Mouse (Mus musculus) lung, embryonic 15.5 days (tissue): ENCODE results near the gene Rnft1. TPM values are rescaled to one million over a fixed set of nuclear protein-coding genes. Genes with fewer than 3 reads are reported as not detected.
A peak's percentile ranks its signal among the peaks of the same experiment; 100 is the strongest.

Experiments used
- ATAC-seq: fragments of 200-750 bp; cut with Nextera tagmentation; 2 replicates; pipeline ENCODE4 v1.8.0; 2017; ENCODE audit warnings: moderate number of reproducible peaks, borderline replicate concordance; ENCODE audit not compliant: low FRiP score, low TSS enrichment; ENCODE audit errors: extremely low read depth
- H3K27ac ChIP-seq: fragments of 300-500 bp; sonication (generic); 2 replicates; pipeline ENCODE4 v1.5.1; 2015; ENCODE audit warnings: moderate library complexity, mild to moderate bottlenecking, inconsistent platforms
- H3K27me3 ChIP-seq: fragments of 300-500 bp; sonication (generic); 2 replicates; pipeline ENCODE4 v1.6.1; 2015; ENCODE audit warnings: inconsistent platforms
- H3K36me3 ChIP-seq: fragments of 300-500 bp; sonication (generic); 2 replicates; pipeline ENCODE4 v1.6.1; 2015; ENCODE audit warnings: inconsistent platforms
- H3K4me1 ChIP-seq: fragments of 300-500 bp; sonication (generic); 2 replicates; pipeline ENCODE4 v1.6.1; 2015; ENCODE audit warnings: inconsistent platforms
- H3K4me2 ChIP-seq: fragments of 300-500 bp; sonication (generic); 2 replicates; pipeline ENCODE4 v1.6.1; 2015; ENCODE audit warnings: inconsistent platforms, mild to moderate bottlenecking, moderate library complexity
- H3K4me3 ChIP-seq: fragments of 300-500 bp; sonication (generic); 2 replicates; pipeline ENCODE4 v1.5.1; 2015; ENCODE audit warnings: mild to moderate bottlenecking, inconsistent platforms
- H3K9ac ChIP-seq: fragments of 300-500 bp; sonication (generic); 2 replicates; pipeline ENCODE4 v1.6.1; 2015; ENCODE audit warnings: inconsistent platforms
- H3K9me3 ChIP-seq: fragments of 300-500 bp; sonication (generic); 2 replicates; pipeline ENCODE4 v1.6.1; 2016; ENCODE audit warnings: inconsistent platforms
- WGBS: fragments of 180-500 bp; shearing (Covaris S2); methylation state at CpG from one replicate; pipeline ENCODE4 v1.1.7; 2015; 5-methylcytosine and 5-hydroxymethylcytosine counted together
- polyA plus RNA-seq: library from polyadenylated mRNA; unstranded; fragments of >200 nt; fragmentation: Nextera tagmentation; extraction: Ambion mirVana; gene quantifications from 2 replicates; pipeline ENCODE4 v1.2.1, GENCODE M21; 2015

Gene Rnft1
- polyA plus RNA-seq, 1 experiment from 2014 or later, result 52.3 TPM

- no peaks in the 10 kb centered on the region for H3K27me3 ChIP-seq
- H3K4me2 ChIP-seq, result peak overlapping the region; percentile 48
- no peaks in the 10 kb centered on the region for H3K9me3 ChIP-seq
- no peak for ATAC-seq
- peak overlapping the region; percentile 8 for H3K27ac ChIP-seq
- H3K36me3 ChIP-seq, result no peaks in the 10 kb centered on the region
- H3K4me1 ChIP-seq, result peaks cover 10% of the 10 kb centered on the region
- 10% methylated on average over 7 of the region's 7 CpGs for WGBS
- H3K9ac ChIP-seq, result 0 out of 2 replicates have a peak overlapping the region, but pooled peaks have one; percentile 1
- peak overlapping the region; percentile 13 for H3K4me3 ChIP-seq
Measured at GRCm38 (mm10) chr11:86472771-86473171, 11.7 kb upstream of the Rnft1 start.

DNA sequence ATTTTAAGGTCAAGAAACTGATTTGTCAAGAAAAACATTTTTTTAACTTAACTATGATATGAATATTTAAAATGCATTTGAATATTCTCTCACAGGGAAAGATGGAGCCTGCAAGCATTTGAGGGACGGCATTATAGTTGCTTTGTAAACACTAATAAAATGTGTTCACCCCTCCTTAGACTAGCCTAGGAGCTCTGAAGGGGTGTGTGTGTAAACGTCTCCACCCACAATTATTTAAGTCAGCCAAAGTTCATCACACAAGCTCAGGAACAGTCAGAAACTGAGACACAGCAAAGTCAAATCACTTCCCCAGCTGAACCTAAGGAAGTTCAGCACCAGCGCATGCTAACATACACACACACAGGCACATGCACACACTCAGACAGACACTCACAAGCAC is 10.9 kb upstream of the Rnft1 start:
- no peak for ATAC-seq
- Histone ChIP-seq H3K9ac (no peak overlapping the region), H3K27me3 (no peaks in the 10 kb centered on the region), H3K4me1 (peaks cover 10% of the 10 kb centered on the region), H3K4me3 (no peak overlapping the region), H3K27ac (no peak overlapping the region), H3K36me3 (no peaks in the 10 kb centered on the region), H3K4me2 (peak overlapping the region; percentile 48), H3K9me3 (no peaks in the 10 kb centered on the region)
- 23% methylated on average over 3 of the region's 3 CpGs for WGBS

DNA sequence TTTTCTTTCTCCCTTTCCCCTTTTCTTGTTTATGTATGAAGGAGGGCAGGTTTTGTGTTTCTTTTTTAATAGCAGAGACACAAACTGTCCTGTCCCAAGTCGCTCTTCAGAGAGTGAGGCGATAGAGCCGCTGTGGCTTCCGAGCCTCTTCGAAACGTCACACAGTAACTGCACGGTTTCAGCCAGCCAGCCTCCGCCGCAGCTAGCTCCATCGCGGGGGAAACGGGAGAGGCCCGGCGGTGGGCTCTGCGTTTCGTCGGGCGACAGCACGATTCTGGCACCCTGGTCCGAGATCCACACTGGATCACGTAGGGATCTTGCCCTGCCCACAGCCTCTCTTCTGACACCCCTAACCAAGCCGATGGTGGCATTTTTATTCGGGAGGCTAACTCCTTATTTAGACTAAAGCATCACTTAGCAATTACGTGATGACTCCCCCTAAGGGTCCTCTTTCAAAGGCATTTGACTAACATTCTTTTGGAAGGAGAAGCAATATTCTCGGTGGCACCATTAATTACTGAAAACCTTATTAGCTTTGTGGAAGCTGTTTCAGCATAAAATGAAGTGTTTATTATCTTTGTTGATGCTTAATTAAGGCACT is 553 bp downstream of the Rnft1 start:
- under 1% methylated on average over 25 of the region's 25 CpGs for WGBS
- Histone ChIP-seq H3K9ac (peak overlapping the region; percentile 76), H3K4me1 (peaks cover 11% of the 10 kb centered on the region), H3K36me3 (peaks cover 9% of the 10 kb centered on the region; the same call in 1 of the 2 replicates), H3K4me3 (peak overlapping the region; percentile 67), H3K9me3 (no peaks in the 10 kb centered on the region), H3K27ac (peak overlapping the region; percentile 84), H3K27me3 (no peaks in the 10 kb centered on the region), H3K4me2 (peak overlapping the region; percentile 81)
- peak; percentile 50; the same call in 1 of the 2 replicates for ATAC-seq

DNA sequence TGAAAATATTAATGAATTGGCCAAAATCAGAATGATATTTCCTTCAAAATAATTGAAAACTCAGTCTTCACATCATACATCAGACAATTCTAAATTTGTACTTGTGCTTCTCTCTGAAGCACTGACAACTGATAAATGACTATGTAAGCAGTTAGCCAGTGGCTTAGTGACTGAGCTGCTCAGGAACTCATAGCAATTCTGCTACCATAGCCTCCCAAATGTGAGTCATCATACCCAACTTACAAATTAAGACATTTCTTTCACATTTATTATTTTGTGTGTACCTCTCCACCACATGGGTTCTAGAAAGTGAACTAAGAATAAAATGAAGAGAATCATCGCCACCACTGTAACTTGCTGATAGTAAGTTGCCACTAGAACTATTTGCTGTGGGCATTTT is 6.3 kb downstream of the Rnft1 start:
- H3K9ac ChIP-seq, result no peak overlapping the region
- H3K27me3 ChIP-seq, result no peaks in the 10 kb centered on the region
- 98% methylated on average over 1 of the region's 1 CpGs for WGBS
- H3K4me1 ChIP-seq, result peaks cover 5% of the 10 kb centered on the region
- H3K36me3 ChIP-seq, result peaks cover 29% of the 10 kb centered on the region
- H3K4me2 ChIP-seq, result no peak overlapping the region
- H3K4me3 ChIP-seq, result no peak overlapping the region
- no peaks in the 10 kb centered on the region for H3K9me3 ChIP-seq
- H3K27ac ChIP-seq, result no peak overlapping the region
- no peak for ATAC-seq

DNA sequence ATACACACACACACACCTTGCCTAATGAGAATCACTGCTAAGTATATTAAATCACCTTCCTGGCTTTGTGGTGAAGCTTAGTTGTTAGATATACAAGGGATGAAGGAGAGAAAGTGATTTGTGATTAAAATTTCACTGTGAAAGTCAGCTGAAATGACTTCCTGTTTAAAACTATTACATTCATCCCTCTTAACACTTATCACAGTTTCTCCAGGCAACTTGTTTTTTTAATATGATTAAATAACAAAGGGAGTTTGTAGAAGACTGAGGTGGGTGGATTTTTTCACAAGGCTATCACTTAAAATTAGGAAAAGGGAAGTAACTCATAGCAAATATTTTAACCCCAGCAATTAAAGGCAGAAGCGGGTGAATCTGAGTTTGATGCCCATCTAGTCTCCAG is 12.9 kb downstream of the Rnft1 start:
- no peaks in the 10 kb centered on the region for H3K9me3 ChIP-seq
- H3K4me1 ChIP-seq, result no peaks in the 10 kb centered on the region
- no peaks in the 10 kb centered on the region for H3K27me3 ChIP-seq
- H3K36me3 ChIP-seq, result peaks cover 31% of the 10 kb centered on the region
- no peak overlapping the region for H3K9ac ChIP-seq
- ATAC-seq, result no peak
- 94% methylated on average over 1 of the region's 1 CpGs for WGBS
- H3K4me3 ChIP-seq, result no peak overlapping the region
- H3K4me2 ChIP-seq, result no peak overlapping the region
- H3K27ac ChIP-seq, result no peak overlapping the region

DNA sequence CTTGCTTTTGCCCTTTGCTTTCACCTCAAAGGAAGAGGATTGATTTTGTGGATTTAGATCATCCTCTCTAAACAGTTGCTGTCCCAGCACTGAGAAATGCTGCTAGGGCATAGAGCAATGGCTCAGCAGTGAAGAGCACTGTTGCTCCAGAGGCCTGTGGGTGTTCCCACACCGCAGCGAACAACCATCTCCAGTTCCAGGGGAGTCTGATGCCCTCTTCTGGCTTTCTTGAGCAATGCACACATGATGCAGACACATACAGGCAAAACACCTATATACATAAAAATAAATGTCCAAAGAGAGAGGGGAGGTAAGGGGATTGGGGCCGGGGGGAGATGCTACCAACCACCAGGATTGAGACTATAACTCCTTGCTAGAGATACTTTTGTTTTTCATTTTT is 13.5 kb downstream of the Rnft1 start:
- H3K9me3 ChIP-seq, result no peaks in the 10 kb centered on the region
- peaks cover 35% of the 10 kb centered on the region for H3K36me3 ChIP-seq
- H3K9ac ChIP-seq, result no peak overlapping the region
- H3K4me3 ChIP-seq, result no peak overlapping the region
- H3K4me2 ChIP-seq, result no peak overlapping the region
- no peaks in the 10 kb centered on the region for H3K4me1 ChIP-seq
- no peak overlapping the region for H3K27ac ChIP-seq
- 84% methylated on average over 3 of the region's 3 CpGs for WGBS
- H3K27me3 ChIP-seq, result no peaks in the 10 kb centered on the region
- no peak for ATAC-seq

- Histone ChIP-seq H3K4me3 (no peak overlapping the region), H3K27ac (no peak overlapping the region), H3K4me2 (no peak overlapping the region), H3K9ac (no peak overlapping the region), H3K9me3 (no peaks in the 10 kb centered on the region), H3K4me1 (no peaks in the 10 kb centered on the region), H3K36me3 (peaks cover 50% of the 10 kb centered on the region), H3K27me3 (no peaks in the 10 kb centered on the region)
- 83% methylated on average over 1 of the region's 1 CpGs for WGBS
- no peak for ATAC-seq
Measured at GRCm38 (mm10) chr11:86500795-86501194, 16.3 kb downstream of the Rnft1 start.

- Histone ChIP-seq H3K4me2 (no peak overlapping the region), H3K4me1 (no peaks in the 10 kb centered on the region), H3K9ac (no peak overlapping the region), H3K27ac (no peak overlapping the region), H3K27me3 (no peaks in the 10 kb centered on the region), H3K9me3 (no peaks in the 10 kb centered on the region), H3K4me3 (no peak overlapping the region), H3K36me3 (peaks cover 55% of the 10 kb centered on the region)
- 81% methylated on average over 2 of the region's 2 CpGs for WGBS
- no peak for ATAC-seq
Measured at GRCm38 (mm10) chr11:86503121-86503520, 18.7 kb downstream of the Rnft1 start.

DNA sequence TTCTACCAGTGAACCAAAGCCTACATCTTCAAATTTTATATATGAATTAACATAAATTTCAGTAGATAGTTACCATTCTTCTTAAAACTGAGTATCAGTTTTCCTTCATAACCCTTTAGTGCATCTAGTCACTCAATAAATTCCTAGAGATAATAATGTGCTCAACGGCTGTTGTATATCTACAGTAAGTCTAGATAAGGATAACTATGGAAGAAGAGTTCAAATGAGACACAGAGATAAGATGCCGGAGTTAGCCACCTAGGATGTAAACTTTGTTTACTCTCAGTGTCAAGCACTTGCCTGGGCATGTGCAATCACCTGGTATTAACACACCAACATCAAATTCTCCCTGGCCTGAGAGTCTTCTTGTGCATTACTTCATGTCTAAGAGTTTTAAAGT is 22.9 kb downstream of the Rnft1 start:
- peaks cover 75% of the 10 kb centered on the region for H3K36me3 ChIP-seq
- H3K9ac ChIP-seq, result no peak overlapping the region
- H3K27ac ChIP-seq, result no peak overlapping the region
- no peaks in the 10 kb centered on the region for H3K9me3 ChIP-seq
- ATAC-seq, result no peak
- H3K4me1 ChIP-seq, result no peaks in the 10 kb centered on the region
- no peaks in the 10 kb centered on the region for H3K27me3 ChIP-seq
- 43% methylated on average over 2 of the region's 2 CpGs for WGBS
- no peak overlapping the region for H3K4me2 ChIP-seq
- no peak overlapping the region for H3K4me3 ChIP-seq

- peaks cover 73% of the 10 kb centered on the region for H3K36me3 ChIP-seq
- H3K9ac ChIP-seq, result no peak overlapping the region
- 85% methylated on average over 2 of the region's 2 CpGs for WGBS
Measured at GRCm38 (mm10) chr11:86507991-86508390, 23.5 kb downstream of the Rnft1 start.

GRCm38 (mm10) chr11:86516620-86517019 is 32.2 kb downstream of the Rnft1 start:
- H3K4me2 ChIP-seq, result no peak overlapping the region
- H3K27me3 ChIP-seq, result no peaks in the 10 kb centered on the region
- 87% methylated on average over 3 of the region's 3 CpGs for WGBS
- no peak for ATAC-seq
- H3K4me1 ChIP-seq, result no peaks in the 10 kb centered on the region
- no peaks in the 10 kb centered on the region for H3K9me3 ChIP-seq
- H3K4me3 ChIP-seq, result no peak overlapping the region
- H3K36me3 ChIP-seq, result peaks cover 76% of the 10 kb centered on the region
- no peak overlapping the region for H3K9ac ChIP-seq
- no peak overlapping the region for H3K27ac ChIP-seq

More at GRCm38 (mm10) chr11:86507991-86508390, 23.5 kb downstream of the Rnft1 start:
- H3K4me3 ChIP-seq, result no peak overlapping the region
- H3K4me2 ChIP-seq, result no peak overlapping the region
- H3K9me3 ChIP-seq, result no peaks in the 10 kb centered on the region
- no peak for ATAC-seq
- no peak overlapping the region for H3K27ac ChIP-seq
- H3K27me3 ChIP-seq, result no peaks in the 10 kb centered on the region
- no peaks in the 10 kb centered on the region for H3K4me1 ChIP-seq

- 91% methylated on average over 3 of the region's 3 CpGs for WGBS
- Histone ChIP-seq H3K36me3 (peaks cover 77% of the 10 kb centered on the region), H3K4me3 (no peak overlapping the region), H3K9ac (no peak overlapping the region), H3K9me3 (no peaks in the 10 kb centered on the region), H3K4me2 (no peak overlapping the region), H3K4me1 (no peaks in the 10 kb centered on the region), H3K27me3 (no peaks in the 10 kb centered on the region), H3K27ac (no peak overlapping the region)
- ATAC-seq, result no peak
Measured at GRCm38 (mm10) chr11:86517229-86517628, 32.8 kb downstream of the Rnft1 start.

DNA sequence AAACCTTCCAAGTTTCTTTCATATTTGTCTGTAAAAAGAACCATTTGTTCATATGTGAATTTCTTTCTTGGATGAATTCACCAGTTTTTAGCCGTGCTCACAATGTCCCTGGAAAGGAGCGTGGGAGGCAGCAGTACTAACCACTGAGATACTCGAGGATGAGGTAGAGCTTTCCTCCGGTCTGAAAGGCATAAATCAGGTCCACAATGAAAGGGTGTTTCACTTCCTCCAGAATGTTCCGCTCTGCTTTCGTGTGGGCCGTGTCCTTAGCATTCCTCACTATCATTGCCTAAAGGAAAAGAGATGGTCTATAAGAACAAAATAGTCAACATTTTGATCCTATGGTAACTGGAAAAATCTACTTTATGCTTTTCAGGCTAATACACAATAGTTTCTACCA is 35.3 kb downstream of the Rnft1 start:
- ATAC-seq, result no peak
- no peaks in the 10 kb centered on the region for H3K4me1 ChIP-seq
- no peak overlapping the region for H3K9ac ChIP-seq
- no peak overlapping the region for H3K27ac ChIP-seq
- no peak overlapping the region for H3K4me2 ChIP-seq
- no peaks in the 10 kb centered on the region for H3K9me3 ChIP-seq
- no peaks in the 10 kb centered on the region for H3K27me3 ChIP-seq
- H3K36me3 ChIP-seq, result peaks cover 74% of the 10 kb centered on the region
- 86% methylated on average over 7 of the region's 7 CpGs for WGBS
- H3K4me3 ChIP-seq, result no peak overlapping the region
